ENCODE assay signal across 7 mouse cellular contexts in the genomic region with DNA sequence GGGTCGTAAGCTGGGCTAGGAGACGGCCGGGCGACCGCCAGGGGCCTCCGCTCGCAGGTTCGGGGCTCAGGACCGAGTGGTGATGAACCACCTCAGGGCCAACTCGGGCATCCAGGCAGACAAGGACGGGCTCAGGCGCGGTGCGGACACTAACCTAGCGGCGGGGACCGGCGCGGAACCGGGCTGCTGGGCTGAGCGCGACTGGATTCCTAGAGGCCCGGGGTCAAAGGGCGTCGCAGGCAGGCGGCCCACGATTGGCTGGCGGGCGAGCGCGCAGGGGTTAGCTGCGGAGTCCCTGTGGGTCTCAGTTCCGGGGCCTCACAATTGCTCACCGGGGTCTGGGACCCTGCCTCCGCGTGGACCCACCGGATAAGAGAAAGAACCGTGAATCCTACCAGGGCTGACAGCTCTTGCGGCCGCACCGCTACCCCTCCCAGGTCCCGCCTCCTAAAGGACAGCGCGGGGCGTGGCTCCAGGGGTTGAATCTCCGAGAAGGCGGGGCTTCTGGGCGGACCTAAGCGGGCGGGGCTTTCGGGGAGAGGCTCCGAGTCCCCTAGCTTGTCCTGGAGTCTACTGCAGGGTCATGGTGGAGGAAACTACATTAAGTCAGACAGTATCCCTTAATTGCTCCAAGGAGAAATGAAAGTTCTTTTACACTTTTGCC. TPM values are rescaled to one million over a fixed set of nuclear protein-coding genes. Genes with fewer than 3 reads are reported as not detected.
DNase-seq lines count a peak whose midpoint lies in the region; ATAC-seq lines count a peak whose summit lies in the region.

A gene (minus strand): TSS at position 449 of the 664 bp plus-strand sequence.

- WGBS in embryonic facial prominence, embryonic 11.5 days: under 1% methylated on average over 51 of the region's 52 CpGs
- WGBS in limb, embryonic 10.5 days: 0% methylated on average over 52 of the region's 52 CpGs
- under 1% methylated on average over 52 of the region's 52 CpGs for WGBS in midbrain, embryonic 13.5 days

- H3K36me3 ChIP-seq in embryonic facial prominence, embryonic 11.5 days (replicated peaks; ENCODE audit: control insufficient read depth, insufficient read depth, low read depth, low read length): no peaks in the 10 kb centered on the region
- H3K36me3 ChIP-seq in limb, embryonic 10.5 days: peaks cover 8% of the 10 kb centered on the region; the same call in 1 of the 2 replicates
- no peaks in the 10 kb centered on the region for H3K36me3 ChIP-seq in midbrain, embryonic 13.5 days

- peak within 1 kb of the TSS; percentile 93 for H3K9ac ChIP-seq in embryonic facial prominence, embryonic 11.5 days (replicated peaks; ENCODE audit: low read length)
- H3K9ac ChIP-seq in midbrain, embryonic 13.5 days (replicated peaks): peak within 1 kb of the TSS; percentile 92

- H3K4me3 ChIP-seq in embryonic facial prominence, embryonic 11.5 days (ENCODE audit: low read depth, low read length): peak within 1 kb of the TSS; percentile 85
- H3K4me3 ChIP-seq in limb, embryonic 10.5 days: peak within 1 kb of the TSS; percentile 83
- peak within 1 kb of the TSS; percentile 85 for H3K4me3 ChIP-seq in midbrain, embryonic 13.5 days (replicated peaks)

- peak; percentile 98 for ATAC-seq in embryonic facial prominence, embryonic 11.5 days (replicated peaks; ENCODE audit: insufficient number of reproducible peaks, low FRiP score, low TSS enrichment, low read depth)
- peak; percentile 90 for ATAC-seq in granulocyte monocyte progenitor cell, adult 5-6 weeks (replicated peaks; ENCODE audit: poor library complexity, severe bottlenecking)
- peak; percentile 98 for ATAC-seq in midbrain, embryonic 13.5 days

- no peaks in the 10 kb centered on the region for H3K9me3 ChIP-seq in embryonic facial prominence, embryonic 11.5 days (replicated peaks; ENCODE audit: control insufficient read depth, low read length)
- H3K9me3 ChIP-seq in limb, embryonic 10.5 days (replicated peaks): no peaks in the 10 kb centered on the region
- no peaks in the 10 kb centered on the region for H3K9me3 ChIP-seq in midbrain, embryonic 13.5 days

- H3K4me1 ChIP-seq in embryonic facial prominence, embryonic 11.5 days (ENCODE audit: control insufficient read depth, insufficient read depth, low read length): no peaks in the 10 kb centered on the region
- H3K4me1 ChIP-seq in limb, embryonic 10.5 days: 0 out of 2 replicates have a peak, but pooled peaks cover 3% of the 10 kb centered on the region
- peaks cover 14% of the 10 kb centered on the region for H3K4me1 ChIP-seq in midbrain, embryonic 13.5 days (replicated peaks)

- peak within 1 kb of the TSS; percentile 85 for H3K27ac ChIP-seq in embryonic facial prominence, embryonic 11.5 days (replicated peaks; ENCODE audit: low read depth, low read length)
- H3K27ac ChIP-seq in limb, embryonic 10.5 days: peak within 1 kb of the TSS; percentile 98
- H3K27ac ChIP-seq in midbrain, embryonic 13.5 days: peak within 1 kb of the TSS; percentile 89

- H3K4me2 ChIP-seq in embryonic facial prominence, embryonic 11.5 days (ENCODE audit: low read depth, low read length): peak within 1 kb of the TSS; percentile 57
- peak within 1 kb of the TSS; percentile 66 for H3K4me2 ChIP-seq in midbrain, embryonic 13.5 days (replicated peaks)

- peak; percentile 97 for DNase-seq in adrenal gland, postnatal 14 days
- DNase-seq in embryonic facial prominence, embryonic 11.5 days (ENCODE audit: low spot score): peak; percentile 96
- DNase-seq in kidney, adult 11 months: peak; percentile 92
- peak; percentile 92 for DNase-seq in limb, embryonic 10.5 days (ENCODE audit: low spot score)
- peak; percentile 88 for DNase-seq in spleen, adult 12 weeks (ENCODE audit: low spot score)

- H3K27me3 ChIP-seq in embryonic facial prominence, embryonic 11.5 days (ENCODE audit: control insufficient read depth, insufficient read depth, low read length): no peaks in the 10 kb centered on the region
- no peaks in the 10 kb centered on the region for H3K27me3 ChIP-seq in limb, embryonic 10.5 days (ENCODE audit: low read depth, poor library complexity, severe bottlenecking)
- no peaks in the 10 kb centered on the region for H3K27me3 ChIP-seq in midbrain, embryonic 13.5 days

RNA-seq across cellular contexts. Expression of the gene that starts here (rescaled TPM):
- total RNA-seq in adrenal gland, postnatal 14 days (2021): 20.7 and 24.6 TPM in 2 replicates
- 20.6 and 22.8 TPM in 2 replicates for polyA plus RNA-seq in embryonic facial prominence, embryonic 11.5 days (2014; fragmentation: Nextera tagmentation; extraction: Ambion mirVana)
- 14.4 and 16.7 TPM in 2 replicates for total RNA-seq in granulocyte monocyte progenitor cell, adult 5-6 weeks (2014; fragmentation: Nextera tagmentation)
- 11.1 and 20.6 TPM in 2 replicates for total RNA-seq in granulocyte monocyte progenitor cell, adult 5-6 weeks (2017)
- 18.2 and 20.8 TPM in 2 replicates for polyA plus RNA-seq in limb, embryonic 10.5 days (2016; fragmentation: Nextera tagmentation; extraction: Ambion mirVana)
- 16.4 and 16.7 TPM in 2 replicates for polyA plus RNA-seq in midbrain, embryonic 13.5 days (2015; fragmentation: Nextera tagmentation; extraction: Ambion mirVana)

Comparison
In these comparisons a context has a peak if more than half of its experiments do, and no peak if none do; other contexts are left out.
1. Peak in every context shown above with its lines: DNase-seq, ATAC-seq, H3K4me3 ChIP-seq and H3K27ac ChIP-seq.